22 mouse cellular contexts compared by ENCODE assay signal in the genomic region with DNA sequence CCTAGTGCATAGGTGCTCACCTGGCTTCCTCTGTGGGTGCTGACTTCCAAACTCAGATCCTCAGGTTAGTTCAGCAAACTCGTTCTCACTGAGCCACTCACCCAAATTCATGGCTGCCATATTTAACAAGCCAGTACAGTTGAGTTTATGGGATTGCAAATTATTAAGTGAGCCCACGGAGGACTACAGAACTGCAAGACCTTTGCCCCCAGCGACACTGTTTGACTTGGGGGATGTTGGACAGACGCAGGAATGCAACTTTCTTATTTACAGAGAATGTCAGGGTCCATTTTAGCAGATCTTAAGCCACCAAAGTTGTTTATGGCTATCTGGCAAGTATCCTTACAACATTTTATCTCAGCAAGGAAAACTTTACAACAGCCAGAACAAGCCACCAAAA. TPM values are rescaled to one million over a fixed set of nuclear protein-coding genes. Genes with fewer than 3 reads are reported as not detected.
DNase-seq lines count a peak whose midpoint lies in the region; ATAC-seq lines count a peak whose summit lies in the region.
"Had no signal": no experiment of that assay in that cellular context is flagged by ENCODE, and none has a peak within 500 bp of the region (broad histone marks: within the 10 kb centered on the region; RNA-seq: fewer than 3 reads in every experiment).

No protein-coding gene starts in this region.

- no peak for ATAC-seq in kidney, embryonic 14.5 days (ENCODE audit: low FRiP score, low TSS enrichment)
- ATAC-seq: activated CD4-positive, CD25-positive, alpha-beta regulatory T cell, adult 4 months; CD4-positive, CD25-positive, alpha-beta regulatory T cell, adult 4 months; Patski had no signal

- WGBS in kidney, embryonic 14.5 days, result 73% methylated on average over 4 of the region's 4 CpGs

- H3K27me3 ChIP-seq in kidney, embryonic 14.5 days (ENCODE audit: control insufficient read depth, insufficient read depth, low read length), result no peaks in the 10 kb centered on the region
- H3K27me3 ChIP-seq: CH12.LX, Patski had no signal

- no peak overlapping the region for H3K27ac ChIP-seq in kidney, embryonic 14.5 days (ENCODE audit: low read depth, low read length)

- peaks cover under 1% of the 10 kb centered on the region; the same call in 1 of the 2 replicates for H3K9me3 ChIP-seq in kidney, embryonic 14.5 days (ENCODE audit: control insufficient read depth, low read length)
- H3K9me3 ChIP-seq: G1E had no signal

- no peaks in the 10 kb centered on the region for H3K36me3 ChIP-seq in kidney, embryonic 14.5 days (ENCODE audit: control insufficient read depth, insufficient read depth, low read length)
- H3K36me3 ChIP-seq: G1E had no signal

- H3K9ac ChIP-seq in kidney, embryonic 14.5 days (ENCODE audit: low read depth, low read length), result no peak overlapping the region

- no peak overlapping the region for H3K4me3 ChIP-seq in kidney, embryonic 14.5 days (ENCODE audit: low read length)

- H3K4me1 ChIP-seq in kidney, embryonic 14.5 days (ENCODE audit: control insufficient read depth, insufficient read depth, low read length), result no peaks in the 10 kb centered on the region

- peak; percentile 39 for DNase-seq in kidney, postnatal 10 days
- DNase-seq in kidney, postnatal 25 days, result no peak
- peak; percentile 45 to 61 for DNase-seq in kidney, postnatal 4 days
- peak; percentile 51 for DNase-seq in yolk sac, embryonic 10.5 days (ENCODE audit: low spot score)
- no peak for DNase-seq in liver
- DNase-seq: adrenal gland, adult 2 months; adrenal gland, adult 8-10 months; adrenal gland, postnatal 10 days; adrenal gland, postnatal 14 days; adrenal gland, postnatal 25 days; adrenal gland, postnatal 36 days; B cell, adult 2 months; cerebellum, adult 11 months; cerebellum, adult 11-12 months; cerebellum, adult 18-20 months had no signal

- H3K4me2 ChIP-seq in kidney, embryonic 14.5 days (replicated peaks; ENCODE audit: low read depth, low read length), result no peak overlapping the region

RNA-seq across cellular contexts. Expression of a gene that starts 21.9 kb away (rescaled TPM):
- polyA plus RNA-seq in kidney, embryonic 14.5 days (2014; fragmentation: Nextera tagmentation; extraction: Ambion mirVana), result 0.21 and 0.35 TPM in 2 replicates
- polyA plus RNA-seq: activated CD4-positive, CD25-positive, alpha-beta regulatory T cell, adult 4 months; C2C12; CD4-positive, CD25-positive, alpha-beta regulatory T cell, adult 4 months; G1E had no signal

RNA-seq across cellular contexts. Expression of a gene that starts 31.6 kb away (rescaled TPM):
- polyA plus RNA-seq in kidney, embryonic 14.5 days (2014; fragmentation: Nextera tagmentation; extraction: Ambion mirVana), result 0.34 and 0.40 TPM in 2 replicates
- polyA plus RNA-seq: G1E had no signal

Comparison
In these comparisons a context has a peak if more than half of its experiments do, and no peak if none do; other contexts are left out.
1. DNase-seq: peak in kidney, postnatal 10 days (single experiment), kidney, postnatal 4 days (2 of 2) and yolk sac, embryonic 10.5 days (single experiment); none in kidney, postnatal 25 days (0 of 2) and liver (single experiment).